Mouse (Mus musculus) left cerebral cortex, adult 18-20 months (tissue): ENCODE measurements around the gene Gli1. TPM values are rescaled to one million over a fixed set of nuclear protein-coding genes. Genes with fewer than 3 reads are reported as not detected.

ENCODE experiments used
- DNase-seq, 2 experiments: peaks; one replicate each; pipeline ENCODE4 v3.0.0; 2021 to 2022; ENCODE audit warnings: low spot score in 2 of 2, mixed read lengths in 1 of 2
- total RNA-seq, 2 experiments: library from RNA; stranded (reverse); gene quantifications; 2 replicates each; pipeline ENCODE4 v1.2.3; 2021

Gene Gli1
- total RNA-seq, 2 experiments from 2014 or later = 3.0 to 4.4 TPM

DNA sequence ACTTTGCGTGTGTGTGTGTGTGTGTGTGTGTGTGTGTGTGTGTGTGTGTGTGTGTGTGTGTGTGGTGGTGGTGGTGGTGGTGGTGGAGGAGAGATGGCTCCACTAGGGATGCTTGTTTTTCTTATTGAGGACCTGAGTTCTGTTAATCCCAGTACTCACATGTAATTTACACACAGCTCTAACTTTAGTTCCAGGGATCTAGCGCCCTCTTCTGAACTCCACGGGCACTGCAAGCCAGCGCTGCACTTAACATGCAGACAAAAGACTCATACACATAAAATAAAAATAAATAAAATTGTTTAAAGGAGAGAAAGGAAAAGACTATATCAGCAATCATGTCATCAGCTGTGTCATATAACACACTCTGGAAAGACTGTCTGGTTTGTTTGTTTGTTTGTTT is 7.2 kb upstream of the Gli1 start:
- DNase-seq = no peak

DNA sequence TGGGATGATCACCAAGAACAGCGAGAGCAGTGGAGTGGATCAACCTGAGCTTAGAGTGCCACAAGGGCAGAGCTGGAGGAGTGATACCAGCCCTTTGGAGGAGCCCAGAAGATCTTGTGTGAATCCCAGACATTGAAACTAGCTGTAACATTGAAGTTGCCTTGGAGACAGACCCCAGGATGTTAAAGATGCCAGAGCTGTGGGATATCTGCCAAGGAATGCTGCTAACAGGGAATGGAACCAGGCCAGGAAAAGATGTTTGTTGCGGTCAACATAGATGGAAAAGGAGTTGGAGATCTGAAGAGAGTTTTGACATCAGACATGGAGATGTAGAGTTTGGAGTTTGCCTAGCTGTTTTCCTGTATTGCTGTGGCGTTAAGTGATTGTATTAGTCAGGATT is 4.4 kb upstream of the Gli1 start:
- no peak for DNase-seq

DNA sequence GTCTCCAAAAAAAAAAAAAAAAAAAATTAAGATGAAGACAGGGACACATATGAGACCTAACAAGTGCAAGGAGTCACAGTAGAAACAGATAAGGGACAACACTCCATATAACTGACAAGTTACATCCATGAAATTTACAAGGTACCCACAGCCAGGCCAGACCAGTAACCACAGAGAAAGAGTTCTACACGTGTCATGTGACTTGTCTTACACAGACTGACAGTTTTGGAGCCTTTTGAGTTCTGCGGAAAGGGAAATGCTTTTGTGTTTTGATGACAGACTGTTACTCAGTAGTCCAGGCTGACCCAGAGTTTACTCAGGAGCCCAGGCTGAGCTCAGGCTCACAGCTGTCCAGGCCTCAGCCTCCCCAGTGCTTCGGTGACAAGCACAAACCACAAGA is 1.3 kb upstream of the Gli1 start:
- no peak for DNase-seq

DNA sequence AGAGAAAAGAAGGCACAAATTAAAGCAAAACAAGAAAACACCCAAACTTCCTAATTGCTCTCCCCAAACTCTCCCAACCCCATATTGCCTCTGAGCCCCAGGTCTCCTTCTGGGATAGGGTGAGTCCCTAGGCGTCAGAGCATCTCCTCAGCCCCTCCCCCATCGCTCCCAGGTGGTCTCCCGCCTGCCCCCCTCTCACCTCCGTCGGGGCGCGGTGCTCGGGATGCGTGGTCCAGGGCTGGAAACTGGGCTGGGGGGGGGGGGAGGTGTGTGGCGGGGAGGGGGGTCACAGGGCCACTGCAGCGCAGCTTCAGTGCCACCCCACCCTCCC is 449 bp downstream of the Gli1 start:
- no peak for DNase-seq

DNA sequence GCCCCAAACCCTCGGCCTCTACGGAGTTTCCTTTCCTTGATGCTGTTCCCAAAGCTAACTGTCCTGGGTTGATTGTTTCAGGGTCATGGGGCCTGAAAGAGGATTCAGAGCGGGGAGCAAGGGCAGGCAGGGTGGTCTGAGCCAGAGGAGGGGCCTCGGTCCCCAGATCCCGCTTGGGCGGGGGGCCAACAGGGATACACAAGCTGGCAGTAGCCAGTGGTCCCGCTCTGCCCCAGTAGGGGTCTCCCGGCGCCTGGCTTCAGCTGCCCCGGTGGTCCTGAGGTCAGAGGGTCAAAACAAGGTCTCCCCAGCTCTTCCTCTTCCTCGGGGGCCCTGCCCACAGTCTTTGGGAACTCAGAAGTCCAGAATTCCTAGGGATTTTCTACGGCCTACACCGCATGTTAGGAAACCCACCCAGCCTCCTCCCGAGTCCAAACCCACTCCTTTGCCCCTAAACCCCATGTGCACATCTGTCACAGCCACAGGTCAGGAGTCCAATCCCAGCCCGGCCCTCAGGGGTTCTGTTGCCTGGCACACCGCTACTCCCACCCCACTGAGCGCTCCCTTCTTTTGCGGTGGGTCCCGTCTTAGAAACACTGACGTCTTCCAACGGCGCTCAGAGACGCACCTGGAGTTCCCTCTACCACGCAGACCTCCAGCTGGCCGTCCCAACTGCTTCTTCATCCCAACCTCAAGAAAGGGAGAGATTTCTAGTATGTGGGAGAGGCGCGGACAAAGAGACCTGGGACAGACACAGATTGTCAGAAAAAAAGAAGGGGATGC is 1.0 kb downstream of the Gli1 start:
- no peak for DNase-seq

DNA sequence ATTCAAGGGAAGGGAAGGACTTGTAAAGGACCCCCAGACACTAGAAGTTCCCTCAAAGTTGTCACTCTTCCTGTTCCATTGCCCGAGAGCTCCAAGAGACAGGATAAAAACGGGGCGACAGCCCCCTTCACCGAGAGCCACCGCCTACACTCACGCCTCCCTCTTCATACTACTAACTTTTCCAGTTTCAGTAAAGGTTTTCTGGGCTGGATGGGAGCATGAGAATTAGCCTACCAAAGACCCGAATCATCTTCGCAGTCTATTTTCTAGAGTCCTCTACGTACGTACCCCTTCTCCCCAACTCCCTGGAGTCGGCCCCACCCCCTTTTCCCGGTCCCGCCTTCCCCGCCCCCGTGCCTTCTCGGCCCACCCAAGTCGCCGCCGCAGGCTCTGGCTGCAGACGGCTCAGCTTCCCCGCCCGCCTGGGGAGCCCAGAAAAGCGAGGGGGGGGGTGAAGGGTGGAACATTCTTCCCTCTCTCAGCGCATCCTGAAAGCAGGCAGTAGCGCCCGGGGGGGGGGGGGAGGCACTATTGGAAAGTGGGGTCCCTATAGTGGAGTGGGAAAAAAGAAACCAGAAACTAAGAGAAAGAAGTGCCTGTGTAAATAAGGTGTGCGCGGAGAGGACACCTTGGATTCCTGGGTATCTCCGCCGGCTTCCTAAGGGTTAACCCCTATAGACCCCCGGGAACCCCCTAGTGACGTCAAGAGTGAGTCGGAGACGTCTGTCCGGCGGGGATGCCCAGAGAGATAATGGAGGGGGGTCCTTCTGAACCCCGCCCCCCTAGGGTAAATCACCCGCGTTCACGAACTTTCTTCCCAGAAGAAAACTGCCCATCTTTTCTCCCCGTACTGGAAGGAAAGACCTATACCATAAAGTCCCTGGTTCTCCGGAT is 1.8 kb downstream of the Gli1 start:
- no peak for DNase-seq

DNA sequence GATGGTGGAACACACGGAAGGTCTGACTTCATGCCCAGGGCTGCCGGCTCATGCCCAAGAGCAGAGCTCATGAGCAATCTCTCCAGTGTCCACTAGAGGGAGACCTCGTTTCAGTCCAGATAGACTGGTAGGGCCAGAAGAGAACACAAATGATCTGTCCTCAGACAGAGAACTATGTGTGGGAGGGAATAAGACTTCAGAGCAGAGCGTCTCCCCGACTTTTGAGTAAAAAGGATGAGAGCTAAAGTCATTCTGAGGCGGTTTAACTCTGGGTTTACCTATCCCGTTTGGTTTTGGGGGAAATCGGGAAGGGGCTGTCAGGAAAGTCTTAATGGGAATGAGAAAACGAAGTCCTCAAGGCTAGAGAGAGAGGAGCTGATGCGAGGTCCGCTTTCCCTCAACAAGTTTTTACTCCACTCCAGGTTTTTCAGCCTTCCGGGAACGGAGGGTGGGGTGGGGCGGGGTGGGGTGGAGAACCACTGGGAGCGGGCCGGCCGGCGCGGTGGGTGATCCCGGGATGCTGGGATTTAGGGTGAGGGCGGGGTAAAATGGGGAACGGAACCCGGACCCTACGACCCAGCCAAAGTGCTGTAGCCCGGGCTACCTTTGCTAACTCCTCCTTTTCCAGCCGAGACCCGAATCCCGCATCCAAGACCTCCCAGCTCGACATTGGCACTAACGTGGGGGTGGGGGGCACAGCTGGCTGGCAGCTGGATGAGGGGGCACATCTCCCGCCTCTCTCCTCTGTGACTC is 2.7 kb downstream of the Gli1 start:
- DNase-seq = peak; percentile 90

DNA sequence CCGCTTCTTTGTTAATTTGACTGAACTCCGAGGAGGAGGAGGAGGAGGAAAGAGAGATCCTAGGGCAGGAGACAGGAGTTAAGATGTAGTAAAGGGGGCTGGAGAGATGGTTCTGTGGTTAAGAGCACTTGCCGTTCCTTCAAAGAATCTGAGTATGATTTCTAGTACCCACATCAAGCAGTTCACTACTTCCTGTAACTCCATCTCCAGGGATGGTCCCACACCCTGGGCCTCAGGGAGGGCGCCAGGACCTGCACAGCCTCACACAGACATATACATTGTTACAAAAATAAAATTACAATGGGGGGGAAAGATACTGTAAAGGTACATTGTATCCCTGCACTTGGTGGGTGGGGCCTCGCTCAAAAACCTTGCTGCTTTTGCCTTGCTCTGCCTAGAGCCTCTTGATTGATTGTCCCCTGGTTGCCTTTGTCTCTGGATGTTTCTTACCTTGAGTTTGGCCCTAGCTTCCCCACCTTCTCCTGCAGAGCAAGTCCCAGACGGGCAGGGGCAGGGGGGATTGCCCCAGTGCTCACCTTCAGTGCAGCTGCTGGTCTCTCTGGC is 4.2 kb downstream of the Gli1 start:
- DNase-seq = no peak

DNA sequence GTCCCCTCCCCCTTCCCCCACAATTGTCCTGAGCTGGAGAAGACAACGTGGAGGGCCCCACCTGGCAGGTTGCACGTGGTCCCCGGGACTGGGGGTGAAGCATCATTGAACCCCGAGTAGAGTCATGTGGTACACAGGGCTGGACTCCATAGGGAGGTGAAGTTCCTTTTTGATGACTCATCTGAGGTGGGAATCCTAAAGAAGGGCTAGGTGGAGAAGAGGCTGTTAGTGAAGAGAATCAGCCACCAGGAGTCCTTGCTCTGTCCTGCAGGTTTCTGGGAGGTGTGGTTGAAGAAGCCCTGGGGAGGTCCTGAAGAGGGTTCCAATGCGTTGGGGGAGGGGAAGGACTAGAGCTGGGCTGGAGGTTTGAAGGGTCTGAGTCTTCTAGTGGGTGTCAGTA is 4.8 kb downstream of the Gli1 start:
- DNase-seq = no peak

DNA sequence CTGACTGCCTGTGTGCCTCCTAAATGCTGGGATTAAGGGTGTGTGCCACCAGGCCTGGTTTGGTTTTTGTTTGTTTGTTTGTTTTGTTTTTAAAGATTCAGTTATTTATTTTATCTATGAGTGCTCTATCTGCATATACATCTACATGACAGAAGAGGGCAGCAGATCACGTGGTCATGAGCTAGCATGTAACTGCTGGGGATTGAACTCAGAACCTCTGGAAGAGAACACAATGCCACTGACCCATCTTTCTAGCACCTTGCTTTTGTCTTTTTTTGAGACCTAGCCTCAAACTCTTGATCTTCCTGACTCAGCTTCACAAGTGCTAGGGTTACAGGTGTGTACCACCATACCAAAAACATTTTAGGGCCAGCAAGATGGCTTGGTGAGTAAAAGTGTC is 6.5 kb downstream of the Gli1 start:
- no peak for DNase-seq

DNA sequence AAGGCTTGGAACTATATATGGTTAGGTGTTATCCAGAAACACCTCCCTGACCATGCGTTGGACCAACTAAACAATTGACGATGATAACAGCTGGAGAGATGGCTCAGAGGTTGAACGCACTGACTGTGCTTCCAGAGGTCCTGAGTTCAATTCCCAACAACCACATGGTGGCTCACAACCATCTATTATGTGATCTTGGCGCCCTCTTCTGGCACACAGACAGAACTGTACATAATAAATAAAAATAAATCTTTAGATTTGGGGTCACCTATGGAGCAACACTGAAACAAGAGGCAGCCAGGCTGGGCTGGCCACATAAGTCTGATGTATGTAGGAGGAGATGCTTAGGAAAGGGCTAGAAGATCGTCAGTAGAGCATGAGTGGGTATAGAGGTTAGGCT is 8.6 kb downstream of the Gli1 start:
- no peak for DNase-seq

DNA sequence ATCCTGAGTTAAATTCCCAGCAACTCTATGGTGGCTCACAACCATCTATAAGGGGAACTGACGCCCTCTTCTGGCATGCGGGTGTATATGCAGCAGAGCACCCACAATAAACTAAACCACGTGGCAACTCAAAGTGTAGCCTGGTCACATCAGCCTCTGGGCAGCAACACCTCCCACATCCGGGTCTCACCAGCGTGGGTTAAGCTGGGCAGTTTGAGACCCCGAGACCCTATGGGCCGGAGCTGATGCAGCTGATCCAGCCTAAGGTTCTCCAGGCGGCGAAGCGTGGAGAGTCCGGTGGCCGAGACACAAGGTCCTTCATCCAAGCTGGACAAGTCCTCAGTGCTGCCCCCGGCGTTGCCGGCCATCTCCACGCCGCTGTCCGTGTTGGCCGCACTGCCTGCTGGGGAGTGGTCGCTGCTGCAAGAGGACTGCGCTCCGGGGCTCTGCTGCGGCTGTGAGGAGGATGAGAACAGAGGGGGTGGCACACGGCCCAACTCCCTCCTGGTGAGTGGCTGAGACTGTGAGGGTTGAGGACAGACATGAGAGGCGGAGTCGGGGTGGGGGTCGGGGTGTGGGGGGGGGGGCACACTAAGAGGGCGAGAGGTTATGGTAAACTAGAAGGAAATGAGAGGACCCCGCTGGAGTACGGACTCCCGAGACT is 9.4 kb downstream of the Gli1 start:
- no peak for DNase-seq

DNA sequence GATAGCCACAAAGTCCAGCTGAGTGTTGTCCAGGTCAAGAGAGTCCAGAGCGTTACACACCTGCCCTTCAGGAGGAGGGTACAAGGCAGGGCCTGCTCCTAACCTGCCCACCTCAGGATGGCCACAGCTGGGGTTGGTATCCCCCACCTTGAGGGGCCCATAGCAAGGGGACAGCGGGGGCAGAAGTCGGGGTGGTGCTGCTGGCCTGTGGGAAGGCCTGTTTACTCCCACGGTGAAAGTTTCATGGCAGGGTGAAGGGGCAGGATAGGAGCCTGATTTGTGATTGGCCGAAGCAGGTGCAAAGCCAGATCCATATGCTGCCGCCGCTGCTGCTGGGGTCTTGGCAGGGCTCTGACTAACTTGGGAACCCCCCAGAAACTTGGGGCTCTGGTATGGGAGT is 11.6 kb downstream of the Gli1 start:
- no peak for DNase-seq

DNA sequence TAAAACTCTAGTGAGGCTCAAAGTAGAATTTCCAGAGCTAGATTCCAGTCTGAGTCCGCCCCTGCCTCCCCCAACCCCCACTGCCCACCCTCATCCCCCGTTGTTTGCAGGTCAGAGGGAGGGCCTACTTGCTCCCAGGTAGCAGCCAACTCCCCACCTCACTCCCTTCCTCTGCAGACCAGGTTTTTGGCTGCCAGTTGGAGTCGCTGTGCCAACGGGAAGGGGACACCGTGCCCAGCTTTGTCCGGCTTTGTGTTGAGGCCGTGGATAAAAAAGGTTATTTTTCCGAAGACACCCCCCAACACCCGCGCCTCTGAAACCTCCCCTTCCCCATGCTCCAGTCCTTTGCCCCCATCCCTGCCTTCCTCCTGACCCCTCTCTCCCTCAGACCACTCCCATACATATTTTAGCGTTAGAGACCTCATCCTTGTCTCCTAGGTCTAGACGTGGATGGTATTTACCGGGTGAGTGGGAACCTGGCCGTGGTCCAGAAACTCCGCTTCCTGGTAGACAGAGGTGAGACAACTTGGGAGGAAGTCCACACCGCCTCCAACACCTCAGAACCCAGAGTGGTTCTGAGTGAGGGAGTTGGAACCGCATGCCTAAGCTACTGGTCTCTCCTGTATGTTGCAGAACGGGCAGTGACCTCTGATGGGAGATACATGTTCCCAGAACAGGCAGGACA is 14.2 kb downstream of the Gli1 start:
- no peak for DNase-seq

DNA sequence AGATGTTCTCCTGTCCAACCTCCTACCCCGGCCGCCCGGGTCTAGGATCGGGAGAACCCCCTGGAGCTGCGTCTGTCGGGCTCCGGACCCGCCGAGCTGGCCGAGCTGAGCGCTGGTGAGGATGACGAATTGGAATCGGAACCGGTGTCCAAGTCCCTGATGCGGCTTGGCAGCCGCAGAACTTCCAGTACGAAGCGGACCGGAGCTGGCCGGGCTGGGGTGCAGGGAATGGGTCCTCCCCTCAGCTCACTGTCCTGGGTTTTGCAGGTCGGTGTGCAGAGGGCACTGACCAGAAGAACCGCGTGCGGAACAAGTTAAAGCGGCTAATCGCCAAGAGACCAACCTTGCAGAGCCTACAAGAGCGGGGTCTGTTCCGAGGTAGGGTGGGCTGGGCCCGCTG is 14.9 kb downstream of the Gli1 start:
- no peak for DNase-seq

DNA sequence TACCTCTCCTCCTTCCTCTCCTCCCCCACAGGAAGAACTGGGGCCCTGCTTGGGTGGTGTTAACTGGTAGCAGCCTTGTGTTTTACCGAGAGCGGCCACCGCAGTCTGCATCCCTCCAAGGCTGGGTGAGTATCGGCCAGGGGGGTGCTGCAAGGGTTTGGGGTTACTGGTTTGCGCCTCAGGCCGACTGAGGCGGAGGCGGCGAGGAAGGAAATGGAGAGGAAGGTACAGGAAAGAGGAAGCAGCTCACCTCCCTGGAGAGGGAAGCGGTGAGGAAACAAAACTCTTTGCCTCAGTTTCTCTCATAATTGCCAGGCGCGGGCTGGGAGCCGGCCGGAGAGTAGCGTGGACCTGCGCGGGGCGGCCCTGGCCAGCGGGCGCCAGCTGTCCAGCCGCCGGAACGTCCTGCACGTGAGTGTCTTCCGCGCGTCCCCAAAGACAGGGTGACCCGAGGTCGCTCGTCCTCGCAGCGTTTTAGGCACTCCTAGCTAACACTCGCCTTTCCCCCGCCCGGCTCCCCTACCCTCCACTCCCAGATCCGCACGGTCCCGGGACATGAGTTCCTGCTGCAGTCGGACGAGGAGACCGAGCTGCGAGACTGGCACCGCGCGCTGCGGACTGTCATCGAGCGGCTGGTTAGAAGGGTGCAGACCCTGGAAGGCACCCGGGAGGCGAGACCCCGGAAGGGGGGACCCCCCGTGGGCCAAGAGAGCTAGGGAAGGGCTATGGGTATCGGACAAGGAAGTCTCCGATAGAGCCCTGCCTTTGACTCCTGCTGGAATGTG is 15.6 kb downstream of the Gli1 start:
- DNase-seq = no peak

DNA sequence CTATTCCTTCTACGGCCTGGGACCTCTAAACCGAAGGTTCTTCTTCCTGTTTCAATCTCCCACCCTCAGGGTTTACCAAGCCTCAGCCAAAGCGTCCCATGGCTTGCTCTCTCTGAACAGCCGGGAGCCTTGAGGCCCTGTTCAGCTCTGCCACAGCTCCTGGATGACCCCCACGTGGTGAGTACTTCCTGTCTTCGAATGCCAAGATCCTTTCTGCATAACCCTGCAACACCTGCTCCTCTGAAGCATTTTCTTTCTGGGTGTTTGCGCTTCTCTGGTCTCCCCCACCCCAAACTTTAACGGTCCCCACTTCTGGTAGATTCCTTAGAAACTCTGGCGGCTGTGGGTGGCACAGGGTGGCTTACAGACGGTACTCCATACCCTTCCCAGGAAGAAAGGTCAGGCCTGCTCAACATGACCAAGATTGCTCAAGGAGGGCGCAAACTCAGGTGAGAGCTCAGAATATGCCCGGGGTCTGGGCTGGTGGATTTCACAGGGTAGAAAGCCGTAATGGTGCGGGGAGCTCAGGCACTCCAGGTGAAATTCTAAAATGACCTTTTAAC is 16.2 kb downstream of the Gli1 start:
- no peak for DNase-seq

DNA sequence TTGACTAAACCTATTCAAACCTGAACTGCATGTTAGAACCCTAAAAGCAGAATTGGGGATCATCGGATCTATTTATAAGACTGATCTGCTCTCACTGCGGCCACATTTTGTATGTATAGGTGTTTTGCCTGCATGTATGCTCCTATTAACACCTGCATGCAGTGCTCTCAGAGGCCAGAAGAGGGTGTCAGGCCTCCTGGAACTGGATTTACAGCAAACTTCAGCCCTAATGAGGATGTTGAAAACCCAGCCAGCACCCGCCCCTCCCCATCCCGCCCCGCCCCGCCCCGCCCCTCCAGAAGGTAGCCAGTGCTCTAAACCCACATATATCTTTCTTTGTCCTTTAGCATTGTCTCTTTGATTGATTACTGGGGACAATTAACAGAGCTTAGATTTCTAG is 17.3 kb downstream of the Gli1 start:
- no peak for DNase-seq

DNA sequence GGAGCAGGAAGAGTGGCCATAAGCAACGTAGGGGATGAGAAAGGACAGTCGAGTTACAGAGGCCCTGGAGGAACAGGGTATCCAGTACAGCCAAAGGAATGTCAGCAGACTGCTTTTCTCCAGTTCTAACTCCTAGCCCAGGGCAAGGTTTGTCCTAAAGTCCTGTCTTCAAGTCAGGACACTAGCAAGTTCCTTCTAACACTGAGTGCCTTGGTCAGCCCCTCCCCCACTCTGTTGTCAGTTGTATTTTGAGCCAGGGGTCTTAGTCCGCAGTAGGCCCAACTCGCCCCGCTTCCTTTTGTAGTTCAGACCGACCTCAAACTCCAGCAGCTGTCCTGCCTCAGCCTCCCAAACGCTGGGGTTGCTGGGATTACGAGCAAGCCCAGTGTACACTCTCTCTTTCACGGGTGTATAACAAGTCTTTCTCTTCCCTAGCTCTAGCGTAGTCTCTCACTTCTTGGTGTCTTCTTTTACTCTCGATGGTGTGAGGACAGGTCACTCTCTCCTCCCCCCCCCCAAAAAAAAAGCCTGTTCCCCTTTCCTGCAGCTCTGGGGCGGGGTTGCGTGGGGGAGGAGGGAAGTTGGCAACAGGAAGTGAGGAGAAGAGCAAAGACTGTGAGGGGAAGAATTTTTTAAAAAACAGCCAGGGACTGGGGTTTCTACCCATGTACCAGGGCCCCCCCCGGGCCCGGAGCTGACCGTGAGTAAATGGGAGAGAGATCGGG is 18.5 kb downstream of the Gli1 start:
- no peak for DNase-seq
